Mouse (Mus musculus): ENCODE results near the gene Mid1. TPM values are rescaled to one million over a fixed set of nuclear protein-coding genes. Genes with fewer than 3 reads are reported as not detected.

Gene Mid1
- total and polyA plus RNA-seq, 2 experiments from 2014 or later = 3.3 to 7.8 TPM

GRCm38 (mm10) chrX:169922541-169922940 lies 237.5 kb downstream of the Mid1 start:
- TF ChIP-seq CTCF (IDR thresholded peaks at IDR 0.05) = no peak
- 62% methylated on average over 2 of the region's 2 CpGs for WGBS
- DNase-seq (ENCODE audit: low spot score) = no peak

DNA sequence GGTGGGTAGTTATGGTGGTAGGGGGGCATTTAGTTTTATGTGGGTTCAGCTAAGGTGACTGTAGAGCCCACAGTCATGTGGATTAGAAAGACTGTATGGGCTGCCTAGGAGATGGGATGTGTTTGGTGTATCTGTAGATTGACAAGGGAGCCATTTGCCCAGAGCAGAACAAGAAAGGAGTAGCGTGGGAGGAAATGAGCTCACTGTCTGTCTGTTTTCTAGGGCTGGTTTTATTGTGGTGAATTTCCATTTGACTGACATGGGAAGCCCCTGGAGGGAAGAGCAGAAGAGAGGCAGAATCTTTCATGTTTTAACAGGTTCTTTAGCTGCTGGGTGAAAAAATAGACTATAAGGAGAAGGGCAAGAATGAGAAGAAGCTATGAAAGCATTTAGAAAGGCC lies 238.4 kb downstream of the Mid1 start:
- no peaks in the 10 kb centered on the region for H3K4me1 ChIP-seq (ENCODE audit: insufficient read depth, low read length)
- H3K4me2 ChIP-seq (ENCODE audit: low read depth, low read length, poor library complexity, severe bottlenecking) = no peak overlapping the region
- H3K9ac ChIP-seq (replicated peaks; ENCODE audit: low read length, poor library complexity, severe bottlenecking) = no peak overlapping the region
- H3K36me3 ChIP-seq (ENCODE audit: insufficient read depth, low read length) = no peaks in the 10 kb centered on the region
- no peaks in the 10 kb centered on the region for H3K9me3 ChIP-seq (ENCODE audit: low read length)
- no peak overlapping the region for H3K27ac ChIP-seq (ENCODE audit: low read depth, low read length)
- no peak for DNase-seq (ENCODE audit: low spot score)
- H3K4me3 ChIP-seq (ENCODE audit: low read depth, low read length) = no peak overlapping the region
- 36% methylated on average over 1 of the region's 1 CpGs for WGBS
- ATAC-seq (ENCODE audit: low FRiP score) = no peak
- TF ChIP-seq CTCF (IDR thresholded peaks at IDR 0.05) = no peak
- H3K27me3 ChIP-seq (ENCODE audit: insufficient read depth, low read length) = no peaks in the 10 kb centered on the region

More at GRCm38 (mm10) chrX:169922541-169922940, 237.5 kb downstream of the Mid1 start:
- Histone ChIP-seq H3K9ac (replicated peaks; ENCODE audit: low read length, poor library complexity, severe bottlenecking) (no peak overlapping the region), H3K36me3 (ENCODE audit: insufficient read depth, low read length) (no peaks in the 10 kb centered on the region), H3K4me3 (ENCODE audit: low read depth, low read length) (no peak overlapping the region), H3K9me3 (ENCODE audit: low read length) (no peaks in the 10 kb centered on the region), H3K4me1 (ENCODE audit: insufficient read depth, low read length) (no peaks in the 10 kb centered on the region), H3K27ac (ENCODE audit: low read depth, low read length) (no peak overlapping the region), H3K4me2 (ENCODE audit: low read depth, low read length, poor library complexity, severe bottlenecking) (no peak overlapping the region), H3K27me3 (ENCODE audit: insufficient read depth, low read length) (no peaks in the 10 kb centered on the region)
- ATAC-seq (ENCODE audit: low FRiP score) = no peak

- Histone ChIP-seq H3K4me2 (ENCODE audit: low read depth, low read length, poor library complexity, severe bottlenecking) (no peak overlapping the region), H3K27ac (ENCODE audit: low read depth, low read length) (no peak overlapping the region), H3K4me3 (ENCODE audit: low read depth, low read length) (no peak overlapping the region), H3K9me3 (ENCODE audit: low read length) (no peaks in the 10 kb centered on the region), H3K27me3 (ENCODE audit: insufficient read depth, low read length) (no peaks in the 10 kb centered on the region), H3K4me1 (ENCODE audit: insufficient read depth, low read length) (no peaks in the 10 kb centered on the region), H3K9ac (replicated peaks; ENCODE audit: low read length, poor library complexity, severe bottlenecking) (no peak overlapping the region), H3K36me3 (ENCODE audit: insufficient read depth, low read length) (no peaks in the 10 kb centered on the region)
- TF ChIP-seq CTCF (IDR thresholded peaks at IDR 0.05) = no peak
- ATAC-seq (ENCODE audit: low FRiP score) = no peak
- DNase-seq (ENCODE audit: low spot score) = no peak
- 34% methylated on average over 7 of the region's 7 CpGs for WGBS
These were observed 240.6 kb downstream of the Mid1 start for GRCm38 (mm10) chrX:169925600-169925999.

DNA sequence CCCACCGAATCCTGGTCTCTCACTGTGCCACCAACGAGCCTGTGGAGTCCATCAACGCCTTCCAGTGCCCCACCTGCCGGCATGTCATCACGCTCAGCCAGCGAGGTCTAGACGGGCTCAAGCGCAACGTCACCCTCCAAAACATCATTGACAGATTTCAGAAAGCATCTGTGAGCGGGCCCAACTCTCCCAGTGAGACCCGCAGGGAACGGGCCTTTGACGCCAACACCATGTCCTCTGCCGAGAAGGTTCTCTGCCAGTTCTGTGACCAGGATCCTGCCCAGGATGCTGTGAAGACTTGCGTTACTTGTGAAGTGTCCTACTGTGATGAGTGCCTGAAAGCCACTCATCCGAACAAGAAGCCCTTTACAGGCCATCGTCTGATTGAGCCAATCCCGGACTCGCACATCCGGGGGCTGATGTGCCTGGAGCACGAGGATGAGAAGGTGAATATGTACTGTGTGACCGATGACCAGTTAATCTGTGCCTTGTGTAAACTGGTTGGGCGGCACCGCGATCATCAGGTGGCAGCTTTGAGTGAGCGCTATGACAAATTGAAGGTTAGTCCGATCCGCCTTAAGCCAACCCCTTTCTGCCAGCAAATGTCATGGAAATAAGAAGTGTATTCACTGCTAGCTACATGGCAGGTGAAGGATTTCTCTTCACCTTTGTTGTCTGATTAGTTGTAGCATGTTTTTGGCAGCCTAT lies 242.3 kb downstream of the Mid1 start:
- no peak for ATAC-seq (ENCODE audit: low FRiP score)
- Histone ChIP-seq H3K4me2 (ENCODE audit: low read depth, low read length, poor library complexity, severe bottlenecking) (no peak overlapping the region), H3K9ac (replicated peaks; ENCODE audit: low read length, poor library complexity, severe bottlenecking) (no peak overlapping the region), H3K4me1 (ENCODE audit: insufficient read depth, low read length) (no peaks in the 10 kb centered on the region), H3K4me3 (ENCODE audit: low read depth, low read length) (no peak overlapping the region), H3K27ac (ENCODE audit: low read depth, low read length) (no peak overlapping the region), H3K27me3 (ENCODE audit: insufficient read depth, low read length) (no peaks in the 10 kb centered on the region), H3K9me3 (ENCODE audit: low read length) (no peaks in the 10 kb centered on the region), H3K36me3 (ENCODE audit: insufficient read depth, low read length) (no peaks in the 10 kb centered on the region)
- no peak for DNase-seq (ENCODE audit: low spot score)
- 71% methylated on average over 28 of the region's 28 CpGs for WGBS
- TF ChIP-seq CTCF (IDR thresholded peaks at IDR 0.05) = no peak

DNA sequence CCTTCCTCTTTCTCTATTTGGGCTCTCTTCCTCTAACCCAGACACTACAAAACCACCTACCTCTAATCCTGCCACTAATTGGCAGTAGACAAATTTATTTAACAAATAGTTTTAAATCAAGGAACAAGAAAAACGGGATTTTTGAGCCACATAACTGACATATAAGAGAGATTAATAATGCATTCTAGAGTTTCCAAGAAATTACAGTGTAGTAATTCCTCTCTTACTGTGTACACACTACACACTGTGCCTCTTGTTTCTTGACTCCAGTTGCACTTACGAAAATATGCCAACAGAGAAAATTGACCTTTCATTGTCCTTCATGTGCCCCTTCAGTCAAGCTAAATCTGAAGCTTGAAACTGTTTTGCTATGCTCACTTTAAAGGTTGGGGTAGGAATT lies 245.9 kb downstream of the Mid1 start:
- WGBS = 60% methylated on average over 2 of the region's 2 CpGs

DNA sequence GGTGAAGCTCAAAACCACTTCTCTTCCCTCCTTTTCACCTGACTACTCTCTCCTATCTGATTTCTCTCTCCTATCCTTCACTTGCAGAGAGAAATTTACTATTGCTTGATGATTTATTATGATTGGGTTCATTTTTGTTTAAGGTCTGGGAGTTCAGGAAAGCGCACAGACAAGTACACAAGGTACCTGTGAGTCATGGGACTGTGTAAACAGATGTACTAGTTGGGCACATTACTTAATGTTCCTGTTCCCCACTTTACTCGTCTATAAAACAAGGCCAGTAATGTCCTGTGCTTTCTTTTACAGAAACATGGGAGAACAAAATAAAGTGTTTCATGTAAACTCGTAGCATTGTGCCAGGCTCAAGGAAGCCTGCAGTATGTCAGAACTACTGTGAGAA lies 248.2 kb downstream of the Mid1 start:
- Histone ChIP-seq H3K4me3 (ENCODE audit: low read depth, low read length) (no peak overlapping the region), H3K27me3 (ENCODE audit: insufficient read depth, low read length) (no peaks in the 10 kb centered on the region), H3K9me3 (ENCODE audit: low read length) (no peaks in the 10 kb centered on the region), H3K36me3 (ENCODE audit: insufficient read depth, low read length) (no peaks in the 10 kb centered on the region), H3K9ac (replicated peaks; ENCODE audit: low read length, poor library complexity, severe bottlenecking) (no peak overlapping the region), H3K4me1 (ENCODE audit: insufficient read depth, low read length) (no peaks in the 10 kb centered on the region), H3K4me2 (ENCODE audit: low read depth, low read length, poor library complexity, severe bottlenecking) (no peak overlapping the region), H3K27ac (ENCODE audit: low read depth, low read length) (no peak overlapping the region)
- WGBS = 75% methylated on average over 3 of the region's 3 CpGs
- DNase-seq (ENCODE audit: low spot score) (no peak), ATAC-seq (ENCODE audit: low FRiP score) (no peak)
- TF ChIP-seq CTCF (IDR thresholded peaks at IDR 0.05) = no peak

More for the DNA sequence above, 245.9 kb downstream of the Mid1 start:
- Histone ChIP-seq H3K4me1 (ENCODE audit: insufficient read depth, low read length) (no peaks in the 10 kb centered on the region), H3K36me3 (ENCODE audit: insufficient read depth, low read length) (no peaks in the 10 kb centered on the region), H3K4me2 (ENCODE audit: low read depth, low read length, poor library complexity, severe bottlenecking) (no peak overlapping the region), H3K27ac (ENCODE audit: low read depth, low read length) (no peak overlapping the region), H3K9me3 (ENCODE audit: low read length) (no peaks in the 10 kb centered on the region), H3K9ac (replicated peaks; ENCODE audit: low read length, poor library complexity, severe bottlenecking) (no peak overlapping the region), H3K27me3 (ENCODE audit: insufficient read depth, low read length) (no peaks in the 10 kb centered on the region), H3K4me3 (ENCODE audit: low read depth, low read length) (no peak overlapping the region)
- DNase-seq (ENCODE audit: low spot score) = no peak
- TF ChIP-seq CTCF (IDR thresholded peaks at IDR 0.05) = no peak
- no peak for ATAC-seq (ENCODE audit: low FRiP score)
